Mouse (Mus musculus) inflammation-experienced regulatory T-cells, adult 6 months (primary cell): ENCODE data around the gene Slc51a. TPM values are rescaled to one million over a fixed set of nuclear protein-coding genes. Genes with fewer than 3 reads are reported as not detected.
A peak's percentile ranks its signal among the peaks of the same experiment; 100 is the strongest.
"Not testable (repeated sequence)": the region's sequence is repeated elsewhere in the genome, so short reads cannot be mapped to it uniquely, and the experiment has no call there.

ENCODE experiments used
- ATAC-seq: one replicate; pipeline ENCODE4 v1.8.0; 2017
- polyA plus RNA-seq, 3 experiments: library from polyadenylated mRNA; unstranded; fragments of 100-300 nt; shearing (Covaris generic); gene quantifications; one replicate each; pipeline ENCODE4 v1.2.1; 2017

The Slc51a gene
- polyA plus RNA-seq, 3 experiments from 2014 or later, result not detected

GRCm38 (mm10) chr16:32509066-32509942 is 21.6 kb upstream of the Slc51a start:
- ATAC-seq, result no peak

GRCm38 (mm10) chr16:32508506-32509065 is 20.9 kb upstream of the Slc51a start:
- no peak for ATAC-seq

DNA sequence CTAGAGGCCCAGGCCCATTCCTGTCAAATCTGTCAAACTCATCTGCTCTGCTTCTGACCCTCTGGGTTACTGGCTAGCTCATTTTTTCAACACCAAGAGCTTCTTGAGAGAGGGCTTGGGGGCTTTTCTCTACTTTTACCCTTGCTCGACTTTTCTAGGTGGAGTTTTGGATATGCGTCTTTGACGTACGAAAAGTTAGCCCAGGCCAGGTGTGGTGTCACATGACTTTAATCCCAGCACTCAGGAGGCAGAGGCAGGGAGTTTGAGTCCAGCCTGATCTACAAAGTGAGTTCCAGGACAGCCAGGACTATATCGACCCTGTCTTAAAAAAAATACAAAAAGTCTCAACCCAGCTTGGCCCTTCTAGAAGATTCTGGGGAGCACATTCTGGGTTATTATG is 20.4 kb upstream of the Slc51a start:
- ATAC-seq, result no peak

- ATAC-seq, result peak; percentile 54
These were observed 19.7 kb upstream of the Slc51a start for GRCm38 (mm10) chr16:32507407-32507806.

- ATAC-seq, result no peak
These were observed 19.2 kb upstream of the Slc51a start for GRCm38 (mm10) chr16:32506868-32507267.

- ATAC-seq, result no peak
These were observed 18.6 kb upstream of the Slc51a start for GRCm38 (mm10) chr16:32506298-32506697.

DNA sequence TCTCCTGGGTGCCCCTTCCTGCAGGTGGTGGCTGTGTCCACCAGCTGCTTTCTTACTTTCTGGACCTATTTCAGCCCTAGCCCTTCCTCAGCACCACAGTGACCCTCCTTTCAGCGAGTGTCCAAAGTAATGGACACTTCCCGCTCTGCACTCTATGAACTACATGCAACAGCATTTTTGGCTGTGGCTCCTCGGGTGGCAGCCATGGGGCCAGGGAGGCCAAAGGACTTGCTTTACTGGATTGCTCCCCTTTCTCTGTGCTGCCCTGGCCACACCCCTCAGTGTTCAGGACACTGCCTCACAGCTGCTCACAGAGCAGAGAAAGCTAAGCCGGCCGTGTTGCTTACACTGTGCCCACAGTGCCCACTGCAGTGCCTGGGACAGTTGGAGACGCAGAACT is 16.0 kb upstream of the Slc51a start:
- ATAC-seq, result no peak

- no peak for ATAC-seq
These were observed 15.1 kb upstream of the Slc51a start for GRCm38 (mm10) chr16:32502621-32503335.

- no peak for ATAC-seq
These were observed 13.8 kb upstream of the Slc51a start for GRCm38 (mm10) chr16:32501459-32501858.

DNA sequence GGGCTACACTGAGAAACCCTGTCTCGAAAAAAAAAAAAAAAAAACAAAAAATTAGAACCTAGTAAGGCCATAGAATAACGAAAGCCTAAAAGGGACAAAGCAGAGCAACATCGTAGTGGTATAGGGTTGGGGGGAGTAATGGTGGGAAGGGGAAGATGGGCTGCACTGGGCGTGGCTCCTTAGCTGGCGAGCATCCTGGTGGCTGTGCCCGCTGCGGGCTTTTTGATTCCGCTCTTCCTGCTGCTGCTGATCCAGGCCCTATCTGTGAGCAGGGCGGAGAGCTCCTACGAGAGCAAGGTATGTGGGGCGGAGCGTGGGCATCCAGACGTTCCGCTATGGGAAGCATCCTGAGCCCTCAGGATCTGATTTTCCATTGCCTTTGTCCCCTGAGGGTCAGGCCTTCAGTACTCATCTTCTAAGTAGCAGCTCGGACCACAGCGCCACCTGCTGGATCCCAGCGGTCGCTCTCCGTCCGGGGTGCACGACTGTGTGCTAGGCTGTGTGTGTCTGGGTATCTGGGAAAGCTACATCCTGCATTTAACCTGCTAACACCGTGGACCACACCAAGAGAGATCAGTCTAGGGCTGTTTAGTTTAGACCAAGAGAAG is 11.9 kb upstream of the Slc51a start:
- no peak for ATAC-seq

- ATAC-seq, result no peak
These were observed 11.3 kb upstream of the Slc51a start for GRCm38 (mm10) chr16:32498996-32499395.

GRCm38 (mm10) chr16:32495965-32496364 is 8.3 kb upstream of the Slc51a start, which contains the start of gene Zdhhc19:
Gene Zdhhc19 (plus strand): TSS chr16:32496265.
- no peak for ATAC-seq

- ATAC-seq, result not testable (repeated sequence)
These were observed 6.7 kb upstream of the Slc51a start for GRCm38 (mm10) chr16:32494371-32494770.

DNA sequence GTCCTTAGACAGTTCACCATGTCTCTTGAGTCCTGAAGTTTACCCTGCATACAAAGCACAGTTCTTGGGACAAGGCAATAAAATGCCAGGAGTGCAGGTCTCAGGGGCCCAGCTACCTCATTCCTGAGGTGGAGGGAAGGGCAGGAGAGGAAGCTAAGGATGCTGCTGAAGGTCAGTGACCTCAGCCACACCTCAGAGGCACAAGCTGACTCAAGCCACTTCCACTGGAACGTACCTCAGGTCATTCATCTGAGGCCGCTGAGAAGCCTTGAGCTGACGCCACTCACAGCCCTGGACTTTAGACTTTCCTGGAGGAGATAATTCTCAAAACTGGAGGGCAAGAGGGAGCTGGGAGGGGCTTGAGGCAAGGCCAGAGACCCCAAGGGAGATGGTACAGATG is 1.3 kb upstream of the Slc51a start:
- no peak for ATAC-seq

DNA sequence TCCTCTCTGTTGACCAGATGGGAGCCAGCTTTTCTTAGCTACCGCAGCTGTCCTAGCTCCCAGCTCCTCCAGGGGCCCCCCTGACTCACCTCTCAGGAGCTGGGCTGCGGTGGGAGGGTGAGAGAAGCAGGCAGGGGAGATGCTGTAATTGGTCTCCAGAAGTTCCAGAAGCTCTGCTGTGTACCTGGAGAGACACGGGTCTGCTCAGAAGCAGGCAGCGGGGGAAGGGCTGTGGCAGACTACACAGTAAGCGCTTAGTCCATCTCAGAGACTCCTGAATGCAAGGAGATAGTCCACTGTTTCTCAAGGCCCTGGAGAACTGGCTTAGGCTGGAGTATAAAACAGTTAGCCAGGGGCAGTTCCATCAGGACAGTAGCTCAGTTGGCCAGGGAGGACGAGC is 1.6 kb downstream of the Slc51a start:
- ATAC-seq, result no peak

DNA sequence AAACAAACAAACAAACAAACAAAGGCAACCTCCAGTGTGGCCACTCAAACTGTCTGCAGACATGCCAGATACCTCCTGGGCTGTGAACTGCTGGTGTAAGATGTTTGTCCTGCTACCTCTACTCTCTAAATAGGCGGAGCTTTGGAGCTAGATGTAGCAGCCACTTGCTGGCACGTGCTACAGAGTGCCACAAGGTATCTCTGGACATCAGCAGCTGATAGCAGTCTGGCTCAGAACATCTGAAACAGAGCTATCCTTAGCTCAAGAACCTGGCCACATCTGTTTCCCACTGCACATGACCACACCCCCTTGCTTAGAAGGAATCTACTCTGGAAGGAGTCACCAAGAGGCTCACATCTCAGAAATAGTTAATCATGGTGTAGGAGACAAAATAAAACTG is 2.5 kb downstream of the Slc51a start:
- ATAC-seq, result no peak

GRCm38 (mm10) chr16:32484431-32484871 is 3.2 kb downstream of the Slc51a start:
- no peak for ATAC-seq

- ATAC-seq, result no peak
These were observed 8.3 kb downstream of the Slc51a start for GRCm38 (mm10) chr16:32479415-32479814.

- ATAC-seq, result no peak
These were observed 10.4 kb downstream of the Slc51a start for GRCm38 (mm10) chr16:32477315-32477714.

DNA sequence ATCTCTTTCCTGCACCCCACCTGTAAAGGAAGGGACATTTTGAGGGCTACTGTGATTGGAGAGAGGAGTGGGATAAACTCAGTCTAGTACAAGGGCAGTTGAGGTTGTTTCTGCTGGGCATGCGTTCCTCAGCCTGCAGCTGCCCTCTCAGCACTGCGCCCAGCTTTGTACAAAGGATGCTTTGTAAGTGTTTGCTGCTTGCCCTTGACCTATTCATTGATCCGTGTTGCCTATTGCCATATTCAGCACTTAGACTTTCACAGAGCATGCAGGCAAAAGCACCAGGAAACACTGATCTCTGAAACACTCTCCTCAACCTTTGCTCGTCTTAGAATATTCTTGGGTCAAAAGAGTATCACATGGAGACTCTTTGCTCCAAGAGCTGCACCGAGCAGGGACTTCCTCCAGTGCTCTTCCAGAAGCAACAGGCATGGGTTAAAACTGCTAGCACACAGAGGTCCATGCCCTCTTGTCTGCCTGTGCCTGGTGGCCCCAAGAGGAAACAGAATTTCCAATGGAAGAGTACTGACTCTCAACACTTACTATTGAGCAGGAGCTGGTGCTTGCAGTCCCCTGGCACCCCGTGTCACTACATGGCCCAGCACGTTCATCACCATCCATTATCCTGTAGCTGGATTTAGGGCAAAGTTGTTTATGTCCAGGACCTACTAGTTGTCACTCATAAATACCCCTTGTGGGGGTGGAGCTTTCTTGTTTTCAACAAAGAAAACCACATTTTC is 15.2 kb downstream of the Slc51a start:
- ATAC-seq, result no peak

- ATAC-seq, result no peak
These were observed 18.1 kb downstream of the Slc51a start for GRCm38 (mm10) chr16:32469404-32470105.

- ATAC-seq, result no peak
These were observed 19.2 kb downstream of the Slc51a start for GRCm38 (mm10) chr16:32468488-32468887.
